Mouse (Mus musculus) liver, embryonic 16.5 days (tissue): ENCODE results near the gene Shisa7. TPM values are rescaled to one million over a fixed set of nuclear protein-coding genes. Genes with fewer than 3 reads are reported as not detected.
A peak's percentile ranks its signal among the peaks of the same experiment; 100 is the strongest.

ENCODE experiments used
- ATAC-seq: fragments of 200-750 bp; cut with Nextera tagmentation; 2 replicates; pipeline ENCODE4 v1.8.0; 2017; ENCODE audit warnings: low read depth, mild to moderate bottlenecking, moderate number of reproducible peaks, moderate library complexity
- H3K27ac ChIP-seq: fragments of 300-500 bp; sonication (generic); 2 replicates; pipeline ENCODE4 v1.5.1; 2014; ENCODE audit warnings: mild to moderate bottlenecking, low read length
- H3K27me3 ChIP-seq: fragments of 300-500 bp; sonication (generic); 2 replicates; pipeline ENCODE4 v1.6.1; 2014; ENCODE audit warnings: low read depth, low read length, mixed read lengths; ENCODE audit not compliant: control insufficient read depth, insufficient read depth
- H3K36me3 ChIP-seq: fragments of 300-500 bp; sonication (generic); 2 replicates; pipeline ENCODE4 v1.6.1; 2014; ENCODE audit warnings: mild to moderate bottlenecking; ENCODE audit not compliant: control insufficient read depth, insufficient read depth
- H3K4me1 ChIP-seq: fragments of 300-500 bp; sonication (generic); 2 replicates; pipeline ENCODE4 v1.6.1; 2014; ENCODE audit warnings: low read depth, low read length, mixed read lengths; ENCODE audit not compliant: control insufficient read depth
- H3K4me2 ChIP-seq: fragments of 300-500 bp; sonication (generic); 2 replicates; pipeline ENCODE4 v1.6.1; 2014; ENCODE audit warnings: low read depth, low read length, mixed read lengths
- H3K4me3 ChIP-seq: fragments of 300-500 bp; sonication (generic); 2 replicates; pipeline ENCODE4 v1.5.1; 2014; ENCODE audit warnings: low read depth, mild to moderate bottlenecking, low read length
- H3K9ac ChIP-seq: fragments of 300-500 bp; sonication (generic); 2 replicates; pipeline ENCODE4 v1.6.1; 2014; ENCODE audit warnings: low read depth, low read length
- H3K9me3 ChIP-seq: fragments of 300-500 bp; sonication (generic); replicated peaks from 2 replicates; pipeline ENCODE4 v1.6.1; 2016; ENCODE audit warnings: low read length; ENCODE audit not compliant: control insufficient read depth
- WGBS: fragments of 180-500 bp; shearing (Covaris S2); extraction: QIAGEN DNeasy Blood & Tissue Kit; methylation state at CpG from one replicate; pipeline ENCODE4 v1.1.7; 2014; ENCODE audit not compliant: insufficient replicate concordance; 5-methylcytosine and 5-hydroxymethylcytosine counted together
- polyA plus RNA-seq: library from polyadenylated mRNA; unstranded; fragments of >200 nt; fragmentation: Nextera tagmentation; extraction: Ambion mirVana; gene quantifications from 2 replicates; pipeline ENCODE4 v1.2.1, GENCODE M21; 2015

Shisa7 gene
- polyA plus RNA-seq, 1 experiment from 2014 or later = not detected

DNA sequence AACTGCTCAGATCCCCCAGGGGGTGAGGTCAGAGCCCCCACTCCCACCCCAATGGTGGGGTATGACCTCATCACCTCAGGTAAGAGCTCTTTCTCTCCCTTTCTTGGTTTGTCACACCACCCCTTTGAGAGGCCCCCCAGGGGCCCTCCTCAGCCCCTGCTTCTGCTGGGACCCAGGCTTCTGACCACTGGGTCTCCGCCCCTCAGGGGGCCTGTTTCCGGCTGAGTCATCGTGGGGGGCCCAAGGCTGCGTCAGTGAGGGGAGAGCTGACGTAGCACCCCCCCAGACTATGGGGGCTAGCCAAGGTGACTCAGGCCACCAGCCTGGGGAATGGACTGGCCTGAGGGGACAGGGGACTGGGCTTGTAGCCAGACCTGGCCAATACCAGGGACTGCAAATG is 64.6 kb downstream of the Shisa7 start:
- H3K27me3 ChIP-seq = peaks cover 64% of the 10 kb centered on the region
- WGBS = 7% methylated on average over 5 of the region's 5 CpGs

DNA sequence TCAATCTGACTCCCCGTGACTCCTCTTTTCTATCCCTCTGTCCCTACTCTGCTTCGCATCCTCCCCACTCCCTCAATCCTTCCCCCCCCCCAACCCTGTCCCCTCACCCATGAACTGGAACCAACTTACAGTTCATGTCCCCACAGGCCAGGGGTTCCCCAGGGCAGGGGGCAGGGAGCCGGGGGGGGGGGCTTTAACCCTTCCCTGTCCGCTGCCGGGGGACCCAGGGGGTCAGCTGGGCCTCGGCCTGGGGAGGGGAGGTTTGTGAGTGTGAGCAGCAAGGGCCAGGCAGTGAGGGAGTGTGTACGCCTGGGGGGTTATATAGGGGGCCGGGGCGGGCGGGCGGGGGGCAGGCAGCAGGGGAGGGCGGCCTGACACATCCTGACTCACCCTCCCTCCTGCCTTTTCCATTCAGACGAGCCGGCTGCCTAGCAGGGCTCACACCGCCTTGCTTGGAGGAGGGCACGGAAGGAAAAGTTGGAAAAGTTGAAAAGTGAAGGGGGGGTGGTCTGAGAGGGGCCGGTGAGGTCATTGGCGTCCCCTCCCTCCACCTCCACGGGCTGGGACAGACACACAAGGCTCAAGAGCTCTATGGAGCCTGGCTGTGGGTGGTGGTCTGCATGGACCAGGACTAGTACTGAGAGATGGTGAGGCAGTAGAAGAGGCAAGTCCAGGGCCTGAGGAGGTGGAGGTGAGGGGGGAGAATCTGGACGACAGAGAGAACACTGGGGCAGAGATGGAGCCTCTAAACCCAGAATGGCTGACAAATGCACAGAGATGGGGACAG is 66.5 kb downstream of the Shisa7 start:
- ATAC-seq = no peak
- H3K9ac ChIP-seq = no peak overlapping the region
- H3K4me2 ChIP-seq = no peak overlapping the region

More for the DNA sequence above, 64.6 kb downstream of the Shisa7 start:
- no peak for ATAC-seq
- H3K4me2 ChIP-seq = no peak overlapping the region
- no peak overlapping the region for H3K4me3 ChIP-seq
- no peak overlapping the region for H3K27ac ChIP-seq
- no peak overlapping the region for H3K9ac ChIP-seq
- H3K36me3 ChIP-seq = no peaks in the 10 kb centered on the region; the same call in 1 of the 2 replicates
- no peaks in the 10 kb centered on the region for H3K9me3 ChIP-seq
- H3K4me1 ChIP-seq = peaks cover 14% of the 10 kb centered on the region

DNA sequence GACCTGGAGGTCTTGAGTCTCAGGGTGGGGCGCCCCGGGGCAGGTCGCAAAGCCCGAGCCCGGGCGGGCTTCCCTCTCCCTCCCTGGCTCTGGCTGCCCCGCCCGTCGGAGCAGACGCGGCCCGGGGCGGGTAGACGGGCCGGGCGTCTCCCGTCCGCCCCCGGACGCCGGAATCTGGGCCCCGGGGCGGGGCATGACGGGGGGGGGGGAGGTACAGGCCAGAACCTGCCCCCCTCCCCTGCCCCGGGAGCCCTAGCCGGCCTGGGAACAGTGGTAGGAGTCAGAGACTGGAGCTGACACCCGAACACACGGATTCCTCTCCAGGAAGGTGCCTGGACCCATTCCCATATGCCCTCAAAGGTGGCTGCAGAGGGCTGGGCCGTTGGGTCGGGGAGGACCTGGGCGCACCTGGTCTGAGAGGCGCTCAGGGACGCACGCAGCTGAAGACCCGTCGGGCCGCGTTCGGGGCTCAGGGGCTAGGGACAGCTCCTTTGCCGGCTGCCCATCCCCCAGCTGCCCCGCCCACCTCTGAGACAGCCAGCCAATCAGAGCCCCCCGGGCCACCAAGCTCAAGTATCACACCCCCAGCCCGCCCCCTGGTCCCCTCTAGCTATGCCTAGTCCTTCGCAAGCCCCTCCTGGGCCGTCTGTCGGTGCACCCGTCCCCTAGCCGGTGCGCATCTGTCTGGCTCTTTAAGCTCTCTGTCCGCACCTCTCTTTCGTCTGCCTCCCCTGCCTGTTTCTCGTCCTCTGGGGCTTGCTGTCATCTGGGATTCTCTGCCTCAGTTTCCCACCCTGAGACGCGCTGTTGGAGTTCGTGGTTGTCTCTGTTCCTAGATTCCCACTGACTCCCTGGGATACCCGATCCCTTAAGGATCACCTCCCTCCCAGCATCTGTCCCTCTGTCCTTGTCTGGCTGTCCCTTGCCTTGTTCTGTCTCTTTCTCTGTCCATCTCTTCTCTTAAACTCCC is 67.3 kb downstream of the Shisa7 start:
- Histone ChIP-seq H3K4me2 (peak overlapping the region; percentile 54), H3K36me3 (no peaks in the 10 kb centered on the region), H3K27me3 (peaks cover 73% of the 10 kb centered on the region), H3K9me3 (no peaks in the 10 kb centered on the region), H3K9ac (no peak overlapping the region), H3K4me1 (peaks cover 4% of the 10 kb centered on the region), H3K4me3 (peak overlapping the region; percentile 50), H3K27ac (no peak overlapping the region)
- peak; percentile 66 for ATAC-seq
- 1% methylated on average over 41 of the region's 56 CpGs for WGBS

More for the DNA sequence above, 66.5 kb downstream of the Shisa7 start:
- Histone ChIP-seq H3K4me1 (peaks cover 4% of the 10 kb centered on the region), H3K36me3 (no peaks in the 10 kb centered on the region), H3K27ac (no peak overlapping the region), H3K9me3 (no peaks in the 10 kb centered on the region), H3K27me3 (peaks cover 75% of the 10 kb centered on the region), H3K4me3 (no peak overlapping the region)
- 11% methylated on average over 20 of the region's 20 CpGs for WGBS

DNA sequence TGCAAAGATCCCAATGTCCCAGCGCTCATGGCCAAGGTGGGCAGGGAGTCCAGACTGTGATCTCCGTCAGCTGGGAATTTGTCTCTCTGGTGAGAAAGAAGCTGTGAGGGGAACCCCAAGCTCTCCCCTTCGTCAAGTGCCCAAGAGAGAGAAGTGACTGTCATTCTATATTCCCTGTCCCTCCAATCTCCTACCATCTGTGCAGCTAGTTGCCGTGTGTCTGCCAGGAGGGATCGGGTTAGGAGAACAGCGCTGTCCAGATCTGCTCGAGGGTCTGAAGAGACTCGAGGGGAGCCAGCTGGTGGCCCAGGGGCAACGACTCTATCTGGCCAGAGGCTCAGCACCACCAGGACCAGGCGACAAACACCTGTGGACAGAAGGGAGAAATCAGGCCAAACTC is 68.4 kb downstream of the Shisa7 start:
- Histone ChIP-seq H3K27ac (no peak overlapping the region), H3K4me2 (no peak overlapping the region), H3K4me1 (peaks cover 4% of the 10 kb centered on the region), H3K9me3 (no peaks in the 10 kb centered on the region), H3K9ac (no peak overlapping the region), H3K4me3 (no peak overlapping the region), H3K27me3 (peaks cover 65% of the 10 kb centered on the region), H3K36me3 (no peaks in the 10 kb centered on the region)
- WGBS = 32% methylated on average over 10 of the region's 10 CpGs
- no peak for ATAC-seq

Other genes starting within 250 kb of the Shisa7 start
- gene Ptprh, start 240.7 kb downstream of the Shisa7 start, polyA plus RNA-seq = 0.02 TPM in 1 of 2 replicates, not detected in the other
- 38.2 and 39.0 TPM in 2 replicates for gene Tmem86b, start 213.3 kb downstream of the Shisa7 start, polyA plus RNA-seq
- 2.4 and 3.4 TPM in 2 replicates for gene Ppp6r1, start 185.7 kb downstream of the Shisa7 start, polyA plus RNA-seq
- gene Hspbp1, start 159.6 kb downstream of the Shisa7 start, polyA plus RNA-seq = 46.8 and 49.1 TPM in 2 replicates
- gene Brsk1, start 154.1 kb downstream of the Shisa7 start, polyA plus RNA-seq = 0.14 TPM in 1 of 2 replicates, not detected in the other
- 0.33 and 0.36 TPM in 2 replicates for gene Tmem150b, start 119.4 kb downstream of the Shisa7 start, polyA plus RNA-seq
- gene Kmt5c, start 104.6 kb downstream of the Shisa7 start, polyA plus RNA-seq = 41.3 and 47.4 TPM in 2 replicates
- 65.0 and 71.5 TPM in 2 replicates for gene Cox6b2, start 91.6 kb downstream of the Shisa7 start, polyA plus RNA-seq
- not detected in 2 replicates for gene Fam71e2, start 73.4 kb downstream of the Shisa7 start, polyA plus RNA-seq
- 0.12 TPM in 1 of 2 replicates, not detected in the other for gene Il11, start 61.8 kb downstream of the Shisa7 start, polyA plus RNA-seq
- not detected in 2 replicates for gene Tmem190, start 61.8 kb downstream of the Shisa7 start, polyA plus RNA-seq
- 8.4 and 8.9 TPM in 2 replicates for gene Tmem238, start 55.0 kb downstream of the Shisa7 start, polyA plus RNA-seq
- 162 and 174 TPM in 2 replicates for gene Rpl28, start 51.8 kb downstream of the Shisa7 start, polyA plus RNA-seq
- gene Ube2s, start 32.1 kb downstream of the Shisa7 start, polyA plus RNA-seq = 261 and 272 TPM in 2 replicates
- 4.1 and 4.8 TPM in 2 replicates for gene Isoc2b, start 25.6 kb upstream of the Shisa7 start, polyA plus RNA-seq
- gene Isoc2a, start 32.5 kb upstream of the Shisa7 start, polyA plus RNA-seq = 0.49 and 0.89 TPM in 2 replicates
- gene Gm36210, start 61.8 kb upstream of the Shisa7 start, polyA plus RNA-seq = not detected in 2 replicates
- gene Zfp628, start 70.5 kb upstream of the Shisa7 start, polyA plus RNA-seq = 1.4 and 1.9 TPM in 2 replicates
- gene Nat14, start 77.3 kb upstream of the Shisa7 start, polyA plus RNA-seq = 0.25 and 0.37 TPM in 2 replicates
- 0.08 and 0.20 TPM in 2 replicates for gene Ssc5d, start 81.1 kb upstream of the Shisa7 start, polyA plus RNA-seq
- not detected in 2 replicates for gene Sbk2, start 119.7 kb upstream of the Shisa7 start, polyA plus RNA-seq
- gene Sbk3, start 126.5 kb upstream of the Shisa7 start, polyA plus RNA-seq = not detected in 2 replicates
- gene Zfp579, start 151.5 kb upstream of the Shisa7 start, polyA plus RNA-seq = 3.6 and 4.5 TPM in 2 replicates
- gene Zfp524, start 169.7 kb upstream of the Shisa7 start, polyA plus RNA-seq = 7.8 and 10.2 TPM in 2 replicates
- 10.4 and 12.5 TPM in 2 replicates for gene Fiz1, start 170.0 kb upstream of the Shisa7 start, polyA plus RNA-seq
- gene Gm44973, start 170.8 kb upstream of the Shisa7 start, polyA plus RNA-seq = 0.58 and 0.89 TPM in 2 replicates
- gene Zfp865, start 175.7 kb upstream of the Shisa7 start, polyA plus RNA-seq = 1.1 and 1.2 TPM in 2 replicates
- 0.16 and 0.40 TPM in 2 replicates for gene Ccdc106, start 175.9 kb upstream of the Shisa7 start, polyA plus RNA-seq
- not detected in 2 replicates for gene 4632433K11Rik, start 189.4 kb upstream of the Shisa7 start, polyA plus RNA-seq
- gene Zfp784, start 193.8 kb upstream of the Shisa7 start, polyA plus RNA-seq = 1.3 and 1.7 TPM in 2 replicates
- 0.89 and 1.8 TPM in 2 replicates for gene Zfp580, start 206.8 kb upstream of the Shisa7 start, polyA plus RNA-seq
- 48.2 and 48.8 TPM in 2 replicates for gene U2af2, start 217.4 kb upstream of the Shisa7 start, polyA plus RNA-seq
- 45.2 and 46.6 TPM in 2 replicates for gene Epn1, start 235.5 kb upstream of the Shisa7 start, polyA plus RNA-seq